Mouse (Mus musculus): ENCODE data around the gene Aff1. TPM values are rescaled to one million over a fixed set of nuclear protein-coding genes. Genes with fewer than 3 reads are reported as not detected.

Gene Aff1
- total and polyA plus RNA-seq, 3 experiments, result 16.6 to 152 (median 51.3) TPM

DNA sequence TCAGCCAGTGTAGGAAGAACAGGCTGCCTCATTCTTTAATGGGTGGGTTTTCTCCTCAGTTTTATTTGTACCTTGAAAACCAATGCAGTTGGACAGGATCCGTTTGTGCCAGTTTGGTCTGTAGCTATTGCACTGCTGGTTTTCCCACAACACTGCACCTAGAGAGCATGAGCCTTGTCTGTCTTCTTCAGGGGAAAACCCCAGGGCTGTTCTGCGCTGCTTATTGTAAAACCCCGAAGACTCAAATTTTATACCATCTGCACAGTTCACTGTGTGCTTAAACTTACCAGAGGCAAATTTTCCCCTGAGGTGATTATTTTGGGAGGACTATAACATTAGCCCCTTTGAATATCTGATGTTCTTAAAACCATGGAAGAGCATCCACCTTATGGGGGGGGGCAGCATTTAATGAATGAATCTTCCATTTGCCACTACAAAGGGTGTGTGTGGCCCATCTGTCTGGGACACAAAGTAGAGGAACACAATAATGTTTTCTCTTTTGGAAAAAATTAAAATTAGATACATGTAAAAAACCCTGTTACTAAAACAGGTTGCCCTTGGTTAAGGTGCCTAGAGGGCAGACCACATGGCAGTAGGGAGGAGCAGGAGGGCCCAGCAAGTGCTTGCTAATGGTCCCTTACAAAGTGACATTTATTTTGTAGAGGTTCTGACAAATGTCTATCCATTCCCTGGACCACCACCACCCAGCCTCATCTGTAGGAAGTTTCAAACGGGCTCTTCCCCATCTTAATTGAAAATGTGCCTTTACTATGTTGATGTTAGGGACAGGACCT, 160.8 kb downstream of the Aff1 start:
- DNase-seq (ENCODE audit: low spot score) (no peak), ATAC-seq (ENCODE audit: extremely low read depth, insufficient number of reproducible peaks, low FRiP score, poor library complexity, severe bottlenecking) (no peak)
- no peak for TF ChIP-seq CTCF (IDR thresholded peaks at IDR 0.05; ENCODE audit: low read depth, low read length)
- no peak for TF ChIP-seq GATA2 (IDR thresholded peaks at IDR 0.05; ENCODE audit: borderline replicate concordance, low read depth, low read length)
- no peak for TF ChIP-seq TAL1 (conservative IDR thresholded peaks at IDR 0.05; ENCODE audit: low read depth, low read length)
- no peak for TF ChIP-seq GATA1 (IDR thresholded peaks at IDR 0.05; ENCODE audit: borderline replicate concordance, low read length)
- no peak for TF ChIP-seq POLR2AphosphoS5 (IDR thresholded peaks at IDR 0.05; ENCODE audit: insufficient replicate concordance, low read depth, low read length)
- Histone ChIP-seq H3K27me3 (ENCODE audit: insufficient read depth, low read length) (no peaks in the 10 kb centered on the region), H3K4me1 (ENCODE audit: insufficient read depth, low read depth, low read length) (peaks cover 8% of the 10 kb centered on the region), H3K36me3 (replicated peaks) (peaks cover 80% of the 10 kb centered on the region), H3K9me3 (replicated peaks) (no peaks in the 10 kb centered on the region), H3K4me3 (ENCODE audit: low read depth, low read length) (no peak overlapping the region)

DNA sequence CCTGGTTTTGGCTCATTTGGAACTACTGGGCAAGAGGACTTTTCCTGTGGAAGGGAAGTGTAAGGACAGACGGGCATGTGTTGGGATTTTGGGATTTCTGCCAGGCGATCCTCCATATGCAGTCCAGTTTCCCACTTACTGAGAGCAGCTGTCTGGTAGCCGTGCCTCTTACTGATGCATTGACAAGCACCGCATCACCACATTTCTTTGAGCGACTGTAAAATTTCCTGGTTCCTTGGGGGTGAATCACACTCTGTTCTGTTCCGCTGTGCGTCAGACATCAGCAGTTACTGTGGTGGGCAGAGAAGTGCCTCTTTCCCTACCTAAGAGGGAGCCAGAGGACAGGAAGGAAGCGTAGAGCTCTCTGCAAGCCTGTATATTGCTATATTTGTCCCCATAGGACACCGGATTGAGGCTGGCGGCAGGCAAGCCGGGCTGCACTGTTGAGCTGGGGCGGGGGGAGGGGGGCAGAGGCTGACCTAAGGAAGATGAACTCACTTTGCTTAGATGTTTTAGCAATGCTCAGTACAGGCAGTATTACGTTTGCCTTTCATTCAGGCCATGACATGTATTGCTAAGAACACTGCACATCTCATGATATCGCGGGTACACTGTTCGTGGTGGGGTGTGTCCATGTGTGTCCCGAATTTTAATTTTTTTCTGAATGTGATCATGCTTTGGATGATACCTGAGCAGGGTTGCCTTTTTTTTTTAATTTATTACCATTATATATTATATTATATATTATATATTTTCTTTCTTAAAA, 162.1 kb downstream of the Aff1 start:
- peaks cover 8% of the 10 kb centered on the region for H3K4me1 ChIP-seq (ENCODE audit: insufficient read depth, low read depth, low read length)
- no peak overlapping the region for H3K4me3 ChIP-seq (ENCODE audit: low read depth, low read length)
- ATAC-seq (ENCODE audit: extremely low read depth, insufficient number of reproducible peaks, low FRiP score, poor library complexity, severe bottlenecking) (no peak), DNase-seq (ENCODE audit: low spot score) (no peak)
- no peaks in the 10 kb centered on the region for H3K9me3 ChIP-seq (replicated peaks)
- no peaks in the 10 kb centered on the region for H3K27me3 ChIP-seq (ENCODE audit: insufficient read depth, low read length)
- H3K36me3 ChIP-seq (replicated peaks), result peaks cover 67% of the 10 kb centered on the region
- TF ChIP-seq GATA2 (IDR thresholded peaks at IDR 0.05; ENCODE audit: borderline replicate concordance, low read depth, low read length) (no peak), CTCF (IDR thresholded peaks at IDR 0.05; ENCODE audit: low read depth, low read length) (no peak), POLR2AphosphoS5 (IDR thresholded peaks at IDR 0.05; ENCODE audit: insufficient replicate concordance, low read depth, low read length) (no peak), TAL1 (conservative IDR thresholded peaks at IDR 0.05; ENCODE audit: low read depth, low read length) (no peak), GATA1 (IDR thresholded peaks at IDR 0.05; ENCODE audit: borderline replicate concordance, low read length) (no peak)

- DNase-seq (ENCODE audit: low spot score), result no peak
- Histone ChIP-seq H3K27me3 (ENCODE audit: insufficient read depth, low read length) (no peaks in the 10 kb centered on the region), H3K9me3 (replicated peaks) (no peaks in the 10 kb centered on the region), H3K36me3 (replicated peaks) (peaks cover 62% of the 10 kb centered on the region), H3K4me1 (ENCODE audit: insufficient read depth, low read depth, low read length) (peaks cover 8% of the 10 kb centered on the region), H3K4me3 (ENCODE audit: low read depth, low read length) (no peak overlapping the region)
- no peak for ATAC-seq (ENCODE audit: extremely low read depth, insufficient number of reproducible peaks, low FRiP score, poor library complexity, severe bottlenecking)
- TF ChIP-seq GATA2 (IDR thresholded peaks at IDR 0.05; ENCODE audit: borderline replicate concordance, low read depth, low read length) (no peak), CTCF (IDR thresholded peaks at IDR 0.05; ENCODE audit: low read depth, low read length) (no peak), GATA1 (IDR thresholded peaks at IDR 0.05; ENCODE audit: borderline replicate concordance, low read length) (no peak)
Observed at GRCm38 (mm10) chr5:103854807-103855194, 162.6 kb downstream of the Aff1 start.

DNA sequence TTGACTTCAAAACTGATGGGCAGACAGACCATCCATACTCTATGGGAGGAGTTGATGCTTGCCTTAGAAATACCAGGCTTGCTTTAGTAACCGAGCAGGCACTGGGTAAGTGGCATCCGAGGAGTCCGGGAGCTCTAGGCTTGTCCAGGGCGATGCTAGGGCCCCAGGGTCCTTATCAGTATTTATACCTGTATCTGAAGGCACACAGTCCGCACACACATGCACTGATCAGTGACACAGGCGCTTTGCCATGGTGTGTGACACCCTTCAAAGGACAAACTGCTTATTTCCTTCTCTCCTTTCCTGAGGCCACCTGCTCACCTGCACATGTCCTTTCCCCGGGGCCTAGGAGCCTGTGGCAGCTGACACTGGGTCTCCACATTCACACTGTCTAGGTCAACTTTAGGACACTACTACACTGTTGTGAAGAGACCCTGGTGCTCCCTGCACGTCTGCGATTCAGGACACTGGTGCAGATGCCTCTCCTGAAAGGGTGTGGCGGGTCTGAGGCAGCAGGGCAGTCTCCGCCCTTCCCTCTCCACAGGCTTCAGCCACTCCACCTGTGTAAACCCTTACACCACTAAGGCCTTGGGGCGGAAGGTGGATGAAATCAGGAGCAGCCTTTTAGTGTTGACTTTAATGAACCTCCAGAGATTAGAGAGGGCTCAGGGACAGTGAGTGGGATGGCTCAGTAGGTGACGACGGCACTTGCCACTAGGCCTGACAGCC, 163.5 kb downstream of the Aff1 start:
- TF ChIP-seq POLR2AphosphoS5 (IDR thresholded peaks at IDR 0.05; ENCODE audit: insufficient replicate concordance, low read depth, low read length), result no peak
- TF ChIP-seq GATA1 (IDR thresholded peaks at IDR 0.05; ENCODE audit: borderline replicate concordance, low read length), result no peak
- no peak for TF ChIP-seq TAL1 (conservative IDR thresholded peaks at IDR 0.05; ENCODE audit: low read depth, low read length)
- TF ChIP-seq GATA2 (IDR thresholded peaks at IDR 0.05; ENCODE audit: borderline replicate concordance, low read depth, low read length), result no peak
- no peak for TF ChIP-seq CTCF (IDR thresholded peaks at IDR 0.05; ENCODE audit: low read depth, low read length)
- no peak for DNase-seq (ENCODE audit: low spot score)
- H3K36me3 ChIP-seq (replicated peaks), result peaks cover 55% of the 10 kb centered on the region

DNA sequence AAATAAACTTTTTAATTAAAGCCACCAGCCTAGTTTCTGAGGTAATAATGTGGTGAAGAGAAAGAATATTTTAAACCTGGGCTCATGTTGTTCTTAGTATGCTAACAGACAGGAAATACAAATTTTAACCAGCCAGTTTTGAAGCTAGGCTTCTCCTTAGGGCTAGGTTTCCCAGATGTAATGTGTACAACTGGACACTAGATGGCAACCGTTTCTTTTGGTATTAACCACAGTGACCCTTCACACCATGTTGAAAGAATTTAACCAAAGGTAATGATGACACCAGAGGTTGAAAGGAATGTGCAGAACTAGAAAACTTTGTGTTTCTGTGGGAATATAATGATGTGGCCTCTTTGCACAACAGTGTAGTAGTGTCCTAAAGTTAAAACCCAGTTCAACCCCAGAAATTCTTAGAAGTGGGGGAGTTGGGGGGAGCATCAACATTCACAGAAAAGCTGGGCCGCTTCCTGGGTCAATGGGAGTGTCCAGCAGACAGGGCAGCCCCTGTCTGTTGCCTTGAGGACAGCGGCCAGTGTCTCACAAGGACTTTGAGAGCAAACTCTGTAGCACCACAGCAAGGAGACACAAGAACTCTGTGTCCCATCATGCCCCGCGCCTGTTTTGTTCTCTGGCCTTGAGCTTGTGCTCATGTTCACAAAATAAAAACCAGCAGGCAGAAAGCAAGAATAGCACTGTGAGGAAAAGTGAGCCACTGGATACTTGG, 164.3 kb downstream of the Aff1 start:
- peaks cover 47% of the 10 kb centered on the region for H3K36me3 ChIP-seq (replicated peaks)
- ATAC-seq (ENCODE audit: extremely low read depth, insufficient number of reproducible peaks, low FRiP score, poor library complexity, severe bottlenecking), result peak; percentile 75; the same call in 1 of the 2 replicates
- peaks cover 8% of the 10 kb centered on the region for H3K4me1 ChIP-seq (ENCODE audit: insufficient read depth, low read depth, low read length)
- TF ChIP-seq POLR2AphosphoS5 (IDR thresholded peaks at IDR 0.05; ENCODE audit: insufficient replicate concordance, low read depth, low read length), result no peak
- TF ChIP-seq CTCF (IDR thresholded peaks at IDR 0.05; ENCODE audit: low read depth, low read length), result peak; percentile 69
- no peaks in the 10 kb centered on the region for H3K27me3 ChIP-seq (ENCODE audit: insufficient read depth, low read length)
- no peak overlapping the region for H3K4me3 ChIP-seq (ENCODE audit: low read depth, low read length)
- H3K9me3 ChIP-seq (replicated peaks), result no peaks in the 10 kb centered on the region
- DNase-seq (ENCODE audit: low spot score), result peak; percentile 49

More for the DNA sequence above, 163.5 kb downstream of the Aff1 start:
- ATAC-seq (ENCODE audit: extremely low read depth, insufficient number of reproducible peaks, low FRiP score, poor library complexity, severe bottlenecking), result no peak
- Histone ChIP-seq H3K27me3 (ENCODE audit: insufficient read depth, low read length) (no peaks in the 10 kb centered on the region), H3K9me3 (replicated peaks) (no peaks in the 10 kb centered on the region), H3K4me1 (ENCODE audit: insufficient read depth, low read depth, low read length) (peaks cover 8% of the 10 kb centered on the region), H3K4me3 (ENCODE audit: low read depth, low read length) (no peak overlapping the region)
